Mouse (Mus musculus) liver, adult 2 months (tissue): ENCODE data around the gene Lmf2.

Experiments used
- CTCF ChIP-seq: fragments of 200-500 bp; IDR thresholded peaks from 2 replicates; pipeline ENCODE4 v1.5.1; 2011; ENCODE audit warnings: low read depth, low read length, control low read depth
- POLR2A ChIP-seq: fragments of 200-500 bp; IDR thresholded peaks from 2 replicates; pipeline ENCODE4 v1.6.1; 2011; ENCODE audit warnings: low read length, control low read depth; ENCODE audit not compliant: insufficient read depth; ENCODE audit errors: extremely low read depth

DNA sequence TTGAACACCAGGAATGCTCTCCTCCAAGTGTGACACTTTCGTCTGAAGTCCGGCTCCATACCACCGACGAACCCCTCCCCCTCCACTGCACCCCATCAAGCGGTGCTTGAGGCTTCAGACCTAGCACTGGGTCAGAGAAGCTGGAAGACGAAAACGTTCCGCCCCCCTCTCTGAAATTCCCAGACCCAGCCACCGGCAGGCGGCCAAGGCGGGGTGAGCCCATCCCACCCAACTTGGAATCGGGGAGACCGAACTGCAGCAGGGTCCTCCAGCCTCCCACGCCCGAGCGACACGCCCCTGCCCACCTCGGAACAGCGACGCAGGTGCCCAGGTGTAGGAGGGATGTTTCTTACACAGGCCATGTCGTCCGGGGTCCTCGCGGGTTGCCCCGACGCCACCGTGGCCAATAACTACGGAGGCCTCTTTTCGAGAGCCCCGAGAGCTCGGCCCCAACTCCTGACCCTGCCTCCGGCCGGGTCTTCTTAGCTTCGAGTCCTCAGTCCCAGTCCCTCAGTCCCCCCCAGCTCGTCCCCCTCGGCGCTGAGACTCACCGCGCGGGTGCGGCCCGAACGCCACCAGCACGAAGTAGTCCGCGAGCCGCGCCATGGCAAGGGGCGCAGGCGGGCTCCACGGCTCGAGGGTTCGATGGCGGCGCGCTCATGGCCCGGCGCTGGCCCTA is 40.8 kb downstream of the Lmf2 start:
- TF ChIP-seq CTCF (no peak), POLR2A (no peak)
